Mouse (Mus musculus): ENCODE results near the gene Ubb. TPM values are rescaled to one million over a fixed set of nuclear protein-coding genes. Genes with fewer than 3 reads are reported as not detected.
"Not testable (repeated sequence)": the region's sequence is repeated elsewhere in the genome, so short reads cannot be mapped to it uniquely, and the experiment has no call there.

Gene Ubb
- 2,820 and 3,158 TPM in 2 replicates for polyA plus RNA-seq (2014; fragmentation: Nextera tagmentation; extraction: Ambion mirVana)

GRCm38 (mm10) chr11:62550727-62551225 is at the start of gene Ubb:
Ubb (plus strand) TSS chr11:62551171.
- H3K4me2 ChIP-seq (ENCODE audit: low read length) = peak within 1 kb of the TSS; percentile 98
- under 1% methylated on average over 39 of the region's 40 CpGs for WGBS
- H3K4me1 ChIP-seq (replicated peaks; ENCODE audit: control insufficient read depth, insufficient read depth, low read length) = peaks cover 23% of the 10 kb centered on the region
- H3K9me3 ChIP-seq (ENCODE audit: control insufficient read depth, low read length) = no peaks in the 10 kb centered on the region
- H3K27me3 ChIP-seq (replicated peaks; ENCODE audit: control insufficient read depth, insufficient read depth, low read length) = no peaks in the 10 kb centered on the region
- DNase-seq (ENCODE audit: low spot score) (peak; percentile 95), ATAC-seq (replicated peaks; ENCODE audit: low FRiP score, low TSS enrichment, low read depth) (peak; percentile 95)
- peak within 1 kb of the TSS; percentile 98 for H3K27ac ChIP-seq (ENCODE audit: low read depth)
- peaks cover 22% of the 10 kb centered on the region for H3K36me3 ChIP-seq (ENCODE audit: control insufficient read depth, insufficient read depth, low read length)
- H3K9ac ChIP-seq (ENCODE audit: low read length) = peak within 1 kb of the TSS; percentile 97
- H3K4me3 ChIP-seq (ENCODE audit: low read depth, low read length) = peak within 1 kb of the TSS; percentile 72

- H3K4me2 ChIP-seq (ENCODE audit: low read length) = no peak overlapping the region
- H3K9me3 ChIP-seq (ENCODE audit: control insufficient read depth, low read length) = no peaks in the 10 kb centered on the region
- ATAC-seq (replicated peaks; ENCODE audit: low FRiP score, low TSS enrichment, low read depth) (no peak), DNase-seq (ENCODE audit: low spot score) (no peak)
- WGBS = 83% methylated on average over 4 of the region's 4 CpGs
- no peak overlapping the region for H3K27ac ChIP-seq (ENCODE audit: low read depth)
- no peak overlapping the region for H3K9ac ChIP-seq (ENCODE audit: low read length)
- no peaks in the 10 kb centered on the region for H3K27me3 ChIP-seq (replicated peaks; ENCODE audit: control insufficient read depth, insufficient read depth, low read length)
- no peaks in the 10 kb centered on the region for H3K4me1 ChIP-seq (replicated peaks; ENCODE audit: control insufficient read depth, insufficient read depth, low read length)
- H3K36me3 ChIP-seq (ENCODE audit: control insufficient read depth, insufficient read depth, low read length) = no peaks in the 10 kb centered on the region
- H3K4me3 ChIP-seq (ENCODE audit: low read depth, low read length) = no peak overlapping the region
These were observed 43.3 kb upstream of the Ubb start for GRCm38 (mm10) chr11:62507683-62508082.

GRCm38 (mm10) chr11:62508365-62508764 is 42.6 kb upstream of the Ubb start:
- H3K9me3 ChIP-seq (ENCODE audit: control insufficient read depth, low read length); H3K27me3 ChIP-seq (replicated peaks; ENCODE audit: control insufficient read depth, insufficient read depth, low read length); H3K9ac ChIP-seq (ENCODE audit: low read length); ATAC-seq (replicated peaks; ENCODE audit: low FRiP score, low TSS enrichment, low read depth); H3K27ac ChIP-seq (ENCODE audit: low read depth); DNase-seq (ENCODE audit: low spot score); H3K4me1 ChIP-seq (replicated peaks; ENCODE audit: control insufficient read depth, insufficient read depth, low read length); H3K36me3 ChIP-seq (ENCODE audit: control insufficient read depth, insufficient read depth, low read length); H3K4me3 ChIP-seq (ENCODE audit: low read depth, low read length); H3K4me2 ChIP-seq (ENCODE audit: low read length): not testable (repeated sequence)
- WGBS = 95% methylated on average over 13 of the region's 13 CpGs

- not testable (repeated sequence) for H3K4me1 ChIP-seq (replicated peaks; ENCODE audit: control insufficient read depth, insufficient read depth, low read length); H3K4me2 ChIP-seq (ENCODE audit: low read length); H3K9me3 ChIP-seq (ENCODE audit: control insufficient read depth, low read length); H3K27me3 ChIP-seq (replicated peaks; ENCODE audit: control insufficient read depth, insufficient read depth, low read length); H3K4me3 ChIP-seq (ENCODE audit: low read depth, low read length); H3K9ac ChIP-seq (ENCODE audit: low read length); ATAC-seq (replicated peaks; ENCODE audit: low FRiP score, low TSS enrichment, low read depth); H3K36me3 ChIP-seq (ENCODE audit: control insufficient read depth, insufficient read depth, low read length); H3K27ac ChIP-seq (ENCODE audit: low read depth); DNase-seq (ENCODE audit: low spot score)
- WGBS = 88% methylated on average over 5 of the region's 5 CpGs
These were observed 42.2 kb upstream of the Ubb start for GRCm38 (mm10) chr11:62508816-62509215.

- Histone ChIP-seq H3K4me2 (ENCODE audit: low read length) (no peak overlapping the region), H3K36me3 (ENCODE audit: control insufficient read depth, insufficient read depth, low read length) (no peaks in the 10 kb centered on the region), H3K27me3 (replicated peaks; ENCODE audit: control insufficient read depth, insufficient read depth, low read length) (no peaks in the 10 kb centered on the region), H3K9ac (ENCODE audit: low read length) (no peak overlapping the region), H3K4me3 (ENCODE audit: low read depth, low read length) (no peak overlapping the region), H3K27ac (ENCODE audit: low read depth) (no peak overlapping the region), H3K4me1 (replicated peaks; ENCODE audit: control insufficient read depth, insufficient read depth, low read length) (no peaks in the 10 kb centered on the region), H3K9me3 (ENCODE audit: control insufficient read depth, low read length) (no peaks in the 10 kb centered on the region)
- DNase-seq (ENCODE audit: low spot score) (no peak), ATAC-seq (replicated peaks; ENCODE audit: low FRiP score, low TSS enrichment, low read depth) (no peak)
- WGBS = 46% methylated on average over 3 of the region's 3 CpGs
These were observed 41.4 kb upstream of the Ubb start for GRCm38 (mm10) chr11:62509571-62509970.

- no peaks in the 10 kb centered on the region for H3K4me1 ChIP-seq (replicated peaks; ENCODE audit: control insufficient read depth, insufficient read depth, low read length)
- H3K36me3 ChIP-seq (ENCODE audit: control insufficient read depth, insufficient read depth, low read length) = no peaks in the 10 kb centered on the region
- no peak overlapping the region for H3K9ac ChIP-seq (ENCODE audit: low read length)
- no peak for ATAC-seq (replicated peaks; ENCODE audit: low FRiP score, low TSS enrichment, low read depth)
- no peak for DNase-seq (ENCODE audit: low spot score)
- H3K27me3 ChIP-seq (replicated peaks; ENCODE audit: control insufficient read depth, insufficient read depth, low read length) = no peaks in the 10 kb centered on the region
- no peak overlapping the region for H3K4me3 ChIP-seq (ENCODE audit: low read depth, low read length)
- 88% methylated on average over 5 of the region's 5 CpGs for WGBS
- no peak overlapping the region for H3K27ac ChIP-seq (ENCODE audit: low read depth)
- H3K9me3 ChIP-seq (ENCODE audit: control insufficient read depth, low read length) = no peaks in the 10 kb centered on the region
- H3K4me2 ChIP-seq (ENCODE audit: low read length) = no peak overlapping the region
These were observed 40.0 kb upstream of the Ubb start for GRCm38 (mm10) chr11:62510956-62511355.

GRCm38 (mm10) chr11:62511444-62512202 is 39.3 kb upstream of the Ubb start:
- H3K9ac ChIP-seq (ENCODE audit: low read length) = no peak overlapping the region
- no peaks in the 10 kb centered on the region for H3K9me3 ChIP-seq (ENCODE audit: control insufficient read depth, low read length)
- no peak for DNase-seq (ENCODE audit: low spot score)
- no peak overlapping the region for H3K4me3 ChIP-seq (ENCODE audit: low read depth, low read length)
- no peaks in the 10 kb centered on the region for H3K36me3 ChIP-seq (ENCODE audit: control insufficient read depth, insufficient read depth, low read length)
- no peak overlapping the region for H3K27ac ChIP-seq (ENCODE audit: low read depth)
- no peaks in the 10 kb centered on the region for H3K4me1 ChIP-seq (replicated peaks; ENCODE audit: control insufficient read depth, insufficient read depth, low read length)
- no peak overlapping the region for H3K4me2 ChIP-seq (ENCODE audit: low read length)
- H3K27me3 ChIP-seq (replicated peaks; ENCODE audit: control insufficient read depth, insufficient read depth, low read length) = no peaks in the 10 kb centered on the region
- no peak for ATAC-seq (replicated peaks; ENCODE audit: low FRiP score, low TSS enrichment, low read depth)
- 79% methylated on average over 13 of the region's 13 CpGs for WGBS

- 91% methylated on average over 8 of the region's 8 CpGs for WGBS
- Histone ChIP-seq H3K9ac (ENCODE audit: low read length) (no peak overlapping the region), H3K27ac (ENCODE audit: low read depth) (no peak overlapping the region), H3K27me3 (replicated peaks; ENCODE audit: control insufficient read depth, insufficient read depth, low read length) (no peaks in the 10 kb centered on the region), H3K9me3 (ENCODE audit: control insufficient read depth, low read length) (no peaks in the 10 kb centered on the region), H3K4me1 (replicated peaks; ENCODE audit: control insufficient read depth, insufficient read depth, low read length) (no peaks in the 10 kb centered on the region), H3K4me3 (ENCODE audit: low read depth, low read length) (no peak overlapping the region), H3K4me2 (ENCODE audit: low read length) (no peak overlapping the region), H3K36me3 (ENCODE audit: control insufficient read depth, insufficient read depth, low read length) (no peaks in the 10 kb centered on the region)
- ATAC-seq (replicated peaks; ENCODE audit: low FRiP score, low TSS enrichment, low read depth) = no peak
- DNase-seq (ENCODE audit: low spot score) = no peak
These were observed 38.4 kb upstream of the Ubb start for GRCm38 (mm10) chr11:62512529-62513080.

GRCm38 (mm10) chr11:62513311-62513710 is 37.7 kb upstream of the Ubb start:
- Histone ChIP-seq H3K9me3 (ENCODE audit: control insufficient read depth, low read length) (no peaks in the 10 kb centered on the region), H3K27me3 (replicated peaks; ENCODE audit: control insufficient read depth, insufficient read depth, low read length) (no peaks in the 10 kb centered on the region), H3K27ac (ENCODE audit: low read depth) (no peak overlapping the region), H3K9ac (ENCODE audit: low read length) (no peak overlapping the region), H3K4me2 (ENCODE audit: low read length) (no peak overlapping the region), H3K36me3 (ENCODE audit: control insufficient read depth, insufficient read depth, low read length) (no peaks in the 10 kb centered on the region), H3K4me1 (replicated peaks; ENCODE audit: control insufficient read depth, insufficient read depth, low read length) (no peaks in the 10 kb centered on the region), H3K4me3 (ENCODE audit: low read depth, low read length) (no peak overlapping the region)
- DNase-seq (ENCODE audit: low spot score) = no peak
- WGBS = 71% methylated on average over 6 of the region's 6 CpGs
- ATAC-seq (replicated peaks; ENCODE audit: low FRiP score, low TSS enrichment, low read depth) = no peak
